Mouse (Mus musculus) liver, postnatal 0 days (tissue): ENCODE data around the gene Stk38. TPM values are rescaled to one million over a fixed set of nuclear protein-coding genes. Genes with fewer than 3 reads are reported as not detected.

Experiments
- ATAC-seq: fragments of 200-750 bp; cut with Nextera tagmentation; 2 replicates; pipeline ENCODE4 v1.8.0; 2017; ENCODE audit warnings: mild to moderate bottlenecking, moderate library complexity
- DNase-seq: peaks from one replicate; pipeline ENCODE4 v3.0.0-alpha.2; 2016
- H3K27ac ChIP-seq: fragments of 300-500 bp; sonication (generic); 2 replicates; pipeline ENCODE4 v1.5.1; 2014; ENCODE audit warnings: antibody characterized with exemption, moderate library complexity, mild to moderate bottlenecking, low read depth
- H3K27me3 ChIP-seq: fragments of 300-500 bp; sonication (generic); 2 replicates; pipeline ENCODE4 v1.6.1; 2014; ENCODE audit warnings: low read length, control low read depth, mixed read lengths; ENCODE audit not compliant: insufficient read depth
- H3K36me3 ChIP-seq: fragments of 300-500 bp; sonication (generic); replicated peaks from 2 replicates; pipeline ENCODE4 v1.6.1; 2014; ENCODE audit warnings: mild to moderate bottlenecking, control low read depth, low read length, moderate library complexity, mixed read lengths; ENCODE audit not compliant: insufficient read depth
- H3K4me1 ChIP-seq: fragments of 300-500 bp; sonication (generic); 2 replicates; pipeline ENCODE4 v1.6.1; 2014; ENCODE audit warnings: antibody characterized with exemption, mild to moderate bottlenecking, control low read depth; ENCODE audit not compliant: insufficient read depth
- H3K4me2 ChIP-seq: fragments of 300-500 bp; sonication (generic); 2 replicates; pipeline ENCODE4 v1.6.1; 2014; ENCODE audit warnings: low read depth, mild to moderate bottlenecking, low read length, moderate library complexity, mixed read lengths
- H3K4me3 ChIP-seq: fragments of 300-500 bp; sonication (generic); 2 replicates; pipeline ENCODE4 v1.5.1; 2014; ENCODE audit warnings: low read depth, low read length
- H3K9ac ChIP-seq: fragments of 300-500 bp; sonication (generic); replicated peaks from 2 replicates; pipeline ENCODE4 v1.6.1; 2014; ENCODE audit warnings: mild to moderate bottlenecking, moderate library complexity
- H3K9me3 ChIP-seq: fragments of 300-500 bp; sonication (generic); 2 replicates; pipeline ENCODE4 v1.6.1; 2016; ENCODE audit warnings: mild to moderate bottlenecking, control low read depth, low read length, mixed read lengths
- CTCF ChIP-seq: sonication (generic); IDR thresholded peaks from 2 replicates; pipeline ENCODE4 v1.5.1; 2016; ENCODE audit warnings: antibody characterized with exemption, low read depth
- EP300 ChIP-seq: IDR thresholded peaks from 2 replicates; pipeline ENCODE4 v1.6.1; 2016; ENCODE audit warnings: antibody characterized with exemption, low read depth, mild to moderate bottlenecking
- WGBS: fragments of 180-500 bp; shearing (Covaris S2); extraction: QIAGEN DNeasy Blood & Tissue Kit; methylation state at CpG from one replicate; pipeline ENCODE4 v1.1.7; 2014; ENCODE audit not compliant: insufficient replicate concordance; 5-methylcytosine and 5-hydroxymethylcytosine counted together
- polyA plus RNA-seq: library from polyadenylated mRNA; unstranded; fragments of >200 nt; fragmentation: Nextera tagmentation; extraction: Ambion mirVana; gene quantifications from 2 replicates; pipeline ENCODE4 v1.2.1, GENCODE M21; 2015

Gene Stk38
- polyA plus RNA-seq, 1 experiment from 2014 or later, result 34.5 TPM

DNA sequence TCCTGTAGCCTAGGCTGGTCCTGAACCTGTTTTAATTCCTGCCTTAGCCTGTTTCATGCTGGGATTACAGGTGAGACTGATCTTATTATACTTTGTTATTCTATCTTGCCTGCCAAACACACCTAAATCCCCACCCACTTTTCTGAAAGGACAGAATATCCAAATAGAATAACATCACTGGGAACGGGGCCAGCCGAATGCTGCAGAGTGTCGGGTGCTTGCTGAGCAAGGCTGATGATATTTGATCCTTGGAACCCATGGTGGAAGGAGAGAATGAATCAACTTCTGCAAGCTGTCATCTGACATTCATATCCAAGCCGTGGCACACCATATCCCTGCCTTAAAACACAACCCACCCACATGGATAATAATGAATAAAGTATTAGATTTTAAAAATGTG, 59.1 kb downstream of the Stk38 start:
- DNase-seq, result no peak
- TF ChIP-seq CTCF (no peak), EP300 (no peak)
- ATAC-seq, result no peak
- Histone ChIP-seq H3K4me3 (no peak overlapping the region), H3K4me2 (no peak overlapping the region), H3K36me3 (no peaks in the 10 kb centered on the region), H3K9ac (no peak overlapping the region), H3K27me3 (no peaks in the 10 kb centered on the region), H3K27ac (no peak overlapping the region), H3K4me1 (peaks cover 10% of the 10 kb centered on the region), H3K9me3 (peaks cover 7% of the 10 kb centered on the region; the same call in 1 of the 2 replicates)
- WGBS, result 68% methylated on average over 4 of the region's 4 CpGs

DNA sequence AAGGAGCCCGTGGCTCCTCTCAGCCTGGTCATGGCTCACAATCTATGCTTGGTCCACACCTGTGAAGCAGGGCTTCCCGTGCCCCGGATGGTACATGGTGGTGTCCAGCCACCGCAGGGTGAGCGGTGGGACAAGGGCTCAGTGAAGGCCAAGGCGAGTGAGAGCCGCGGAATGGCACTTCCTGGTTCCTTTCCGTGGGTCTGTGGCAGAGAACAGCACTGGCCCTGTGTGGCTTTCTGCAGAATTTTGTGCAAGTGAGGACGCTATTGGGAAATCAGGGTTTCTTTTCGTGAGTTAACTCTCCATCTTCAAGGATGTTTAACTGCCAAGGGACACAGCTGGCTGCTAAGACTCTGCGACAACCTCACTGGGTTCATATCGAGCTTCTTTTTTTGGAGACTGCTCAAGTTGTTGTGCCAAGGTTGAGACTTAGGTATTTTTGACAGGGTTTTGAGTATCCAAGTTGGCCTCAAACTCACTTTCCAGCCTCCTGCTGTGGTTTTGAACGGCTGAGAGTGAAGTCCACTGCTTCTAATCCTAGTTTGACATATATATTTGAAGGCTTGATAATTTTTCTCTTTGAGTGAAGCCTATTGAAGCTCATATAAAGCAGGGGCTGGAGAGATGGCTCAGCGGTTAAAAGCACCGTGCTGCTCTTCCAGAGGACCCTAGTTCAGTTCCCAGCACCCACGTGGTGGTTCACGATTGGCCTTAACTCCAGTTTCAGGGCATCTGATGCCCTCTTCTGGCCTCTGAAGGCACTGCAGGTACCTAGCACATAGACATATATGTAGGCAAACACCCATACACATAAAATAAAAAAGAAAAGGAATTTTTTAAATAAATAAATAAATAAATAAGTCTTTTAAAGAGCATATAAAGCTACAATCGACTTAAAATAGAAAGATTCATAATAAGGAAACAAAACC, 60.5 kb downstream of the Stk38 start:
- Histone ChIP-seq H3K36me3 (no peaks in the 10 kb centered on the region), H3K27ac (peak overlapping the region; percentile 68), H3K9me3 (peaks cover 7% of the 10 kb centered on the region; the same call in 1 of the 2 replicates), H3K4me2 (0 out of 2 replicates have a peak overlapping the region, but pooled peaks have one; percentile 22), H3K27me3 (no peaks in the 10 kb centered on the region), H3K4me1 (peaks cover 7% of the 10 kb centered on the region), H3K9ac (no peak overlapping the region), H3K4me3 (no peak overlapping the region)
- 80% methylated on average over 19 of the region's 19 CpGs for WGBS
- DNase-seq (no peak), ATAC-seq (no peak)
- TF ChIP-seq CTCF (peak; percentile 41; the same call in 1 of the 2 replicates), EP300 (no peak)

DNA sequence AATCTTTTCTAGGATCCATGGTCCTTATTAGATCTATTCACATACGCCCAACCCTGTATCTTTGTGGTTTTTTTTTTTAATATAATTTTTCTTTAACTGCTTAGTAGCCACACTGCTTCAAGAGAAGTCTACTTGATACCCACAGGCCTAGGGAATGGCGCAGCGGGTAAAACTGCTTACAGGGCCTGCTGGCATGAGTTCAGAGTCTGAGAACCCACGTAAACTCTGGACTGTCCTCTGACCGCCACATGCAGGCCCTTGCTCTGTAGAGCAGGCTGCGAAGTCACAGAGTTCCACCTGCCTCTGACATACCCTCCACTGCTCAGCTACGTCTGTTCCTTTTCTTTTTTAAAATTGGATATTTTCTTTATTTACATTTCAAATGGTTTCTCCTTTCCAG, 63.3 kb downstream of the Stk38 start:
- H3K4me3 ChIP-seq, result no peak overlapping the region
- ATAC-seq, result no peak
- no peak overlapping the region for H3K4me2 ChIP-seq
- 82% methylated on average over 7 of the region's 7 CpGs for WGBS
- no peak for TF ChIP-seq EP300
- TF ChIP-seq CTCF, result no peak
- H3K36me3 ChIP-seq, result no peaks in the 10 kb centered on the region
- H3K9ac ChIP-seq, result no peak overlapping the region
- no peak overlapping the region for H3K27ac ChIP-seq
- H3K9me3 ChIP-seq, result peaks cover 7% of the 10 kb centered on the region; the same call in 1 of the 2 replicates
- H3K27me3 ChIP-seq, result no peaks in the 10 kb centered on the region
- DNase-seq, result no peak
- no peaks in the 10 kb centered on the region for H3K4me1 ChIP-seq

DNA sequence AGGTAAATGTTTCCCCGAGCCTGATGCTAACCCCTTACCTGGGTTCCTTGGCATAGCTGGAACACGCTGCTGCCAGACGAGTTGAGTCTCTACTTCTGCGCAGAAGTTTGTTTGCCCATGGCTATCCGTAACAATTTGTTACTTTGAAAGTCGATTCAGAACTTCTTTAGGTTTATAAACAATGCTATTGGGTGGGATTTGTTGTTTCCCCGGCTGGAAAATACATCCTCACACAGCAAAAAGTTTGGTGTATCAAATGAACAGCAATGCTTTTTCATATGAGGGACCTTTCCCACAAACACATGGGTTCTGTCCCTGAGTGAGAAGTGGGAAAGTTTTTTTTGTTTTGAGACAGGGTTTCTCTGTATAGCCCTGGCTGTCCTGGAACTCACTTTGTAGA, 64.1 kb downstream of the Stk38 start, which contains the start of gene Pxt1:
Gene Pxt1, minus strand, starts transcription at position 101 of the 400 bp plus-strand sequence.
- ATAC-seq (no peak), DNase-seq (no peak)
- peaks cover 7% of the 10 kb centered on the region; the same call in 1 of the 2 replicates for H3K9me3 ChIP-seq
- no peak for TF ChIP-seq CTCF
- TF ChIP-seq EP300, result no peak
- H3K4me1 ChIP-seq, result no peaks in the 10 kb centered on the region
- no peak within 1 kb of the TSS for H3K27ac ChIP-seq
- H3K4me3 ChIP-seq, result no peak within 1 kb of the TSS
- 84% methylated on average over 7 of the region's 7 CpGs for WGBS
- H3K27me3 ChIP-seq, result no peaks in the 10 kb centered on the region
- no peaks in the 10 kb centered on the region for H3K36me3 ChIP-seq
- H3K9ac ChIP-seq, result no peak within 1 kb of the TSS
- no peak within 1 kb of the TSS for H3K4me2 ChIP-seq

DNA sequence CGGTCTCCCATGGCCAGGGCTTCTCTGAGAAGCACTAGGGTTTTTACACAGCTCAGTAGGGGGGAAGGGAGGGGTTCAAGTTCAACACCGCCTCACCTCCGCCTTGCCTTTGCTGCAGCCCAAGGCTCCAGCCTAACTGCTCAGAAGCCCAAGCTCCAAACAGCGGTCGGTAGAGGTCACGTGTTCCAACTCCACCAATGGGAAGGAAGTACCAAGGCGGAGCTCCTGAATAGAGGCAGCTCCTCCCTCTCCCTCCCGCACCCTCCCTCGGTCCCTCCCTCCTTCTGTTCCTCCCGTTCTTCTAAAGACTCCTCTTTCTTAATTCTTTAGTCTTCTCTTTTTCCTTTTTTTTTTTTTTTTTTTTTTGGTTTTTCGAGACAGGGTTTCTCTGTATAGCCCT, 65.7 kb downstream of the Stk38 start:
- Histone ChIP-seq H3K27ac (no peak overlapping the region), H3K9ac (no peak overlapping the region), H3K4me2 (peak overlapping the region; percentile 13; the same call in 1 of the 2 replicates), H3K4me3 (no peak overlapping the region), H3K4me1 (no peaks in the 10 kb centered on the region), H3K36me3 (no peaks in the 10 kb centered on the region), H3K9me3 (peaks cover 3% of the 10 kb centered on the region; the same call in 1 of the 2 replicates), H3K27me3 (no peaks in the 10 kb centered on the region)
- 74% methylated on average over 10 of the region's 11 CpGs for WGBS
- peak; percentile 55 for DNase-seq
- peak; percentile 49; the same call in 1 of the 2 replicates for ATAC-seq
- TF ChIP-seq EP300, result no peak
- no peak for TF ChIP-seq CTCF

DNA sequence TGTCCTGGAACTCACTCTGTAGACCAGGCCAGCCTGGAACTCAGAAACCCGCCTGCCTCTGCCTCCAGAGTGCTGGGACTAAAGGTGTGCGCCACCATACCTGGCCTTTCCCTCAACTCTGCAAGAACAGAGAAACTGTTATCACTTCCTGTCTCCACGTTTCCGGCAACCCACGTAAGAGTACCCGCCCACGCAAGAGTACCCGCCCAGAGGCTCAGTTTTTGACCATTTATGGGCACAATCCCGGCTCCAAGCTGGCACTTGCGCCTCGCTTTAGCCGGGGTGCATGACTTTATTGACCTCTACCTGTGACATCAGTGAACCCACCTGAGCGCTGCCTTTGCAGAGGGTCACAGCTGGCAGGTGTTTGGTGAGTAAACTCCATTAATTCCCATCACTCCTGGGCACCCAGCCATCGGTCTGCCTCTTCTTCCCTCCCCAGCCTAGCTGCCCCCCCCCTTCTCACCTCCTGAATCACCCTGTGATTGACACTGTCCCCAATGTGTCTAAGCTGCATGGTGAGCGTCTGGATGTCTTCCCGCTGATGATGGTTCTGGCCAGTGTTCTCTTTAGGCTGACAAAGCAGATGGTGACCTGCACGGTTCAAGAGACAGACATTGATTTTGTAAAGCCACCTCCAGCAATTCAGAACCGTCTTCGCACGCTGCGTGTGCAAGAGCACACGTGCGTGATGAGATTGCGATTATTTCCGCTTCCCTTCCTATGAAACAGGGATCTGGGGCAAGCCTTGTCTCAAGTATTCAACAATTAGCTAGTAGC, 66.8 kb downstream of the Stk38 start:
- peaks cover 7% of the 10 kb centered on the region for H3K4me1 ChIP-seq
- no peak for TF ChIP-seq EP300
- TF ChIP-seq CTCF, result no peak
- no peak overlapping the region for H3K4me2 ChIP-seq
- H3K27ac ChIP-seq, result no peak overlapping the region
- 85% methylated on average over 25 of the region's 25 CpGs for WGBS
- DNase-seq (no peak), ATAC-seq (no peak)
- no peaks in the 10 kb centered on the region for H3K36me3 ChIP-seq
- H3K27me3 ChIP-seq, result no peaks in the 10 kb centered on the region
- no peak overlapping the region for H3K4me3 ChIP-seq
- no peaks in the 10 kb centered on the region for H3K9me3 ChIP-seq
- no peak overlapping the region for H3K9ac ChIP-seq
